Mouse (Mus musculus): Measurements from ENCODE around the gene Sumf1.
A peak's percentile ranks its signal among the peaks of the same experiment; 100 is the strongest.

The Sumf1 gene

GRCm38 (mm10) chr6:108206914-108207566, 21.7 kb upstream of the Sumf1 start:
- no peak for DNase-seq (ENCODE audit: low spot score in 2 of 2)

DNA sequence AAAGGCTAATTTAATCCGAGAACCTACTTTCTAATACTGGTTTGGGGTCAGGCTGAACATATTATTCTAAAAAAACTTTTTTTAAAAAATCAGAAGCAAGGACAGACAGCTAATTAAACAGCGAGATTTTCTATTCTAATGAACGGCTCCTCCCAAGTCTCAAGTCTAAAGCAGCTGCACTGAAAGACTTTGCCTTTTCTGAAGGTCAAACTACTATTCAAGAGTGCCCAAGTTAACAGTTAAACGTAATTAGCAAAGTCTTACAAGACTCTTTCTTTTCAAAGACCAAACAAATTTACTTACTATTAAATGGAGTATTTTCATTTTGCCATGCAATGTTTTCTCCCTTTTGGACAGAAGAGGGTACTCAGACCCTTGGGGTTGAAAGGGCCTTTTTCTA, 20.8 kb upstream of the Sumf1 start:
- no peak for DNase-seq (ENCODE audit: low spot score in 2 of 2)

DNA sequence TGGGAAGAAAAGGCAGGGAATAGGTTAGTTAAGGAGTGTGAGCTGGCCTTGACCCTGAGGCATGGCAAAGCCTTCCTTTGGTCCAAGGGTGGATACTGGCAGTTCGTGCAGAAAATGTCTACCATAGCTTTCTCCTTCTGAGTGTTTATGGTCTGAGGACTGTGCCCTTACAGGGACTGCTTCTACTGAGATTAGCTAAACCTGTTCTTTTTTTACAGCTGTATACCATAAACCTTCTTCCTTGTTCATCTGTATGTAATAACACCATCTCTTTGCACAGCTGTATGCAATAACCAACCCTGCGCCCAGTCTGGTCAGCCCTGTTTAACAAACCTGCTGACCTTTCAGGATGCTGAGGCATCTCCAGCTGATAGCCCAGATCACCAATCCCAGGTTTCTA, 18.9 kb upstream of the Sumf1 start:
- DNase-seq (ENCODE audit: low spot score in 2 of 2), result no peak

DNA sequence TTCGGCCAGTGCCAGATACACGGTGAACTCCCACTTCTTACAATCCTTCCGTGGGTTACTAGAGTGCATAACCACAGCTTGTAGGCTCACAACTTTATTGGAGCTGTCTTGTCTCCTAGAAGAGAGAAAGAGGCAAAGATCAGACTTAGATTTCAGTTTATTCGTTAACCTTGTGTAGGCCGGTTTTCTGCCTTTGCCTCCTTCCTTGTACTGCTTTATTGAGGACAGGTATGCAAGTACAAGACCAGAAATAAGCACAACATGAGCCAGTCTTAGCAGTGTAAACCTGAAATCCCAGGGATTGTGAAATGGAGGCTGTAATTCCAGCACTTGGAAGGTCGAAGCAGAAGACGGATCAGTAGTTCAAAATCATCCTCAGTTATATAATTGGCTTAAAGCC, 12.9 kb upstream of the Sumf1 start:
- DNase-seq (ENCODE audit: low spot score in 2 of 2), result no peak

DNA sequence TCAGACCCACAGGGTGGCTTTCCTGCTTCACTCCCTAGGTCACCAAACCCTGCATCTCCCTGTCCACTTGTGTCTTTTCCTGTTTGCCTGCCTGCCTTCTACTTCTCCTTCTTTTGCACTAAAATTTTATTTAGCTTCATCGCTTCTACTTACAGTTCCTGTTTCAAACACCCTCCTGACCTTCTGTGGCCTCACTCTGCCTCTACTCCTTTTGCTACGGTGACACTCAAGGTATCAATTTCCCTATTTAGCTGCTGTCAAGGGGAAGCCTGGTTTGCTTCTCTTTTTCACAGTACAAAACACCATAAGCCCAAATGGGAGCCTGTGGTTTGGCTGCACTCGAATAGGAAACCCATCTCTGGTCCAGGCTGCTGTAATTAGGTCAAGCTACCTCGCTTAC, 11.7 kb upstream of the Sumf1 start:
- no peak for DNase-seq (ENCODE audit: low spot score in 2 of 2)

- no peak for DNase-seq (ENCODE audit: low spot score in 2 of 2)
Measured at GRCm38 (mm10) chr6:108196665-108197064, 11.3 kb upstream of the Sumf1 start.

DNA sequence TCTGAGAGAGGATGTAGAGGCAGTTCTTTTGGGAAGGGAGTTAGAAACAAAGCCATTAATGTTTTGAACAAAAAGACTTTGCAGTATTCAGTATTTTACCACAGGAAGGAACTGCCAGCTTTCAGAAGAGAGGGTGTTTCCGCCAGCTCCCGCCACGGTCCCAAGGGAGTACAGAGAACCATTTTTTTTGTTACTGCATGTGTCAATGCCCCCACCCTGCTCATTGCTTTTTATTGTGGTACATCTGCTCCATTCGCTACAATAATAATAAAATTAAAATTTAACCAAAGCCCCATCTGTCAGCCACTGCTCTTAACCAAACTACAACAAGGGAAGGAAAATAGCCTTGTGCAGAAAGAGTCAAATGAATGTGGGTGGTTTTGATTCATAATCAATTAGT, 7.2 kb upstream of the Sumf1 start:
- DNase-seq (ENCODE audit: low spot score in 2 of 2), result no peak

DNA sequence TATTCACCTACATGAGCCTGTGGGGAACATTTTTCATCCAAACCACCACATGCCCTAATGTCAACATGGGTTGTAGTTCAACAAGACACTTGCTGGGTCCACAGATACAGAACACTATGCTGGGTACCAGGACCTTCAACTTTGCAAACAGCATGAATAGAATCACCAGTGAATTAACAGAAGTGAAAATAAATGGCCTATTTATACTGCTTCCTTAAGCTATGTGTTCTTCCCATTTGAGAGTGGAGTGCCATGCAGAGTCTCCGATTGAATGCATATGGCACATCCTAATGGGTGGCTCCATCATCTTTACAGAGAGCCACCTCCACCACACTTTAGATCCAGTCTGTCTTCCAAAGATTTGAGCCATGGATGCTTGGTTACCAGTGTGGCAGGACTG, 5.3 kb upstream of the Sumf1 start:
- DNase-seq (ENCODE audit: low spot score in 2 of 2), result no peak

GRCm38 (mm10) chr6:108185685-108186009, 265 bp upstream of the Sumf1 start:
- DNase-seq (ENCODE audit: low spot score in 2 of 2), result no peak

DNA sequence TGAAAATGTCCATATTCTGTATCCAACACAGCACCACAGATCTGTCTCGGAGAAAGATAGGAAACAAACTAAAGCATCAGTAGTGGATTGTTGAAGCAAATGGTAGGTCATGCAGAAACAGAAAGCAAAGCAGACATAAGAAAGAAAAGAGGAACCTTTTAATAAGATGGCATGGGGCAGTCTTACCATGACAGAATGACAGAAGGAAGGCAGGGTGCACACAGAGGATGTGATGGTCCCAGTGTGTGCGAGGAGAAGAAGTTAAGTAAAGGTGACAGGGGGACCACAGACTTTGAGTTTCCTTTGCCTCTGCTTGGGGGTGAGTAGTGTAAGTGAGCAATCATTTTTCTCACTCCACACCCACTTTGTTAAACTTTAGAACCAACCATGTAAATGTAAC, 6.3 kb downstream of the Sumf1 start:
- DNase-seq (ENCODE audit: low spot score in 2 of 2), result no peak

- DNase-seq (ENCODE audit: low spot score in 2 of 2), result no peak
Measured at GRCm38 (mm10) chr6:108174181-108174580, 11.2 kb downstream of the Sumf1 start.

DNA sequence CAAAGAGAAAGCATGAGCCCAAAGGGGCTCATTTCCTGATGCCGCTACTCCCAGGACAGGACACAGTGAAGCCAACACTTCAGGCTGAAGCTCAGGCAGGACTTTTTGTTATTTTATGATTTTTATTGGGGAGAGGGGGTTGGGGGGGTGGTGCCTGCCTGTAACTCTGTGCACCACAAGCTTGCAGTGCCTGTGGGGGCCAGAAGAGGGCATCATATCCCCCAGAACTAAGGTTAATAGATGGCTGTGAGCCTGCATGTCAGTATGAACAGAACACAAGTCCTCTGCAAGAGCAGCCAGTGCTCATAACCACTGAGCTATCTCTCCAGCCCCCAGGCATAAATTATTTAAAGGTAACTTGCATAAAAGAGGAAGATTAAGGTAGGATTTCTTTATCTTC, 13.2 kb downstream of the Sumf1 start:
- DNase-seq (ENCODE audit: low spot score in 2 of 2), result no peak

GRCm38 (mm10) chr6:108169466-108169865, 15.9 kb downstream of the Sumf1 start:
- DNase-seq (ENCODE audit: low spot score in 2 of 2), result no peak

DNA sequence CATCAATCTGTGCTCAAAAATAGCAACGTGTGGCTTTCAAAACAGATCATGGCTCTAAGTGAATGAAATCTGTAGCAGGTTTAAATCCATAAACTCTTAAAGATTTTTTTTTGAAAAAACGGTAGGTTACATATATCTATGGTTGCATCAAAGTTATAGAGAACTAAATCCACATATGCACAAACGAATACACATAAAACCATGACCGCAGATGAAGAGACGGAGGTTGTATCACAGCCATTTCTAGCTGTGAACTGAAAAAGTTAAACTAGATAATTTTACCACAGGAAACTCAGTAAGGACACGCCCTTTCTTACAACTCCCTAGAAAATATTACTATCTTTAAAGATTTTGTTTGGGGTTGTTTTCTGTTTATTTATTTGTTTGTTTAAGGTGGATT, 16.7 kb downstream of the Sumf1 start:
- no peak for DNase-seq (ENCODE audit: low spot score in 2 of 2)

- no peak for DNase-seq (ENCODE audit: low spot score in 2 of 2)
Measured at GRCm38 (mm10) chr6:108167946-108168680, 17.3 kb downstream of the Sumf1 start.

DNA sequence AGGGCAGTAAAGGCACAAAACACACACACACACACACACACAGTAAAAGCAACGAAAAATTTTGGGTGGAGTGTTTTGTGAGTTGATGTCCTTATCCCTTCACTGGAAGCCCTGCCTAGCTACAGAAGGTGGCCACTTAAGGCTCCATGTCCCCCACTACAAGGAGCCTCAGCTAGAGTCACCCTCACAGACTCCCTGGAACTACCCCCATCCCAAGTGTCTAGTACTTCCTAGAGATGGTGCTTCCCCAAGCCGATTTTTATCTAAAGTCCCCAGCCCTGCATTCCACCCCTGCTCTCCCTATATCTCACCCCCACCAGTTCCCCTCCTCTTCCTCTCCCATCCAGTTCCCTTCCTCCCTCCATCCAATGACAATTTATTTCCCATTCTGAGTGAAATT, 19.8 kb downstream of the Sumf1 start:
- no peak for DNase-seq (ENCODE audit: low spot score in 2 of 2)

GRCm38 (mm10) chr6:108164935-108165334, 20.4 kb downstream of the Sumf1 start:
- no peak for DNase-seq (ENCODE audit: low spot score in 2 of 2)

DNA sequence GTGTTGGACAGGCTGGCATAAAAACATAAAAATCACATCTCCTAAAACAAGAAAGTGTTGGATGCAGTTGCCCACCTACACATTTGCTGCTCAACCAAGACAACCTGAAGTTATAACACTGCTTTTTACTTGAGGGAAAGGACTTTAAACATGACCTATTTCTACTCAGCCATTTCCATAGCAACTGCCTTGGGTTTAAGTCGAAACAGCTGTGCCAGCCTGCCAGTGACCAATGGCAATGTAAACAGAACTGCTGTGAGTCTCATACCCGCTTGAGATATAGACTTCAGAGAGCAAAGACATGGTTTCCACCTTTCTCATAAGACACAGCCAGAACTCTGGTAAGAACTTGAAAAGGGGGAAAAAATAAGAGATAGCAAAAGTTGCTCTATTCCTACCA, 24.8 kb downstream of the Sumf1 start:
- no peak for DNase-seq (ENCODE audit: low spot score in 2 of 2)

GRCm38 (mm10) chr6:108156881-108157280, 28.5 kb downstream of the Sumf1 start:
- DNase-seq (ENCODE audit: low spot score in 2 of 2), result no peak

- no peak for DNase-seq (ENCODE audit: low spot score in 2 of 2)
Measured at GRCm38 (mm10) chr6:108154243-108154642, 31.1 kb downstream of the Sumf1 start.

- DNase-seq (ENCODE audit: low spot score in 2 of 2), result peak in 1 of 2 experiments; percentile 24
Measured at GRCm38 (mm10) chr6:108152661-108153269, 32.6 kb downstream of the Sumf1 start.

GRCm38 (mm10) chr6:108152081-108152480, 33.3 kb downstream of the Sumf1 start:
- no peak for DNase-seq (ENCODE audit: low spot score in 2 of 2)

- DNase-seq (ENCODE audit: low spot score in 2 of 2), result no peak
Measured at GRCm38 (mm10) chr6:108149235-108149634, 36.1 kb downstream of the Sumf1 start.
